Mouse (Mus musculus) lung, adult 2 months (tissue): ENCODE measurements around the gene Hao1. TPM values are rescaled to one million over a fixed set of nuclear protein-coding genes. Genes with fewer than 3 reads are reported as not detected.

Source experiments
- DNase-seq: peaks from one replicate; pipeline ENCODE4 v3.0.0; 2022
- H3K4me1 ChIP-seq: fragments of 200-500 bp; 2 replicates; pipeline ENCODE4 v1.6.1; 2011; ENCODE audit warnings: low read length; ENCODE audit not compliant: control insufficient read depth, insufficient read depth
- H3K4me3 ChIP-seq: fragments of 200-500 bp; replicated peaks from 2 replicates; pipeline ENCODE3; 2011; ENCODE audit warnings: low read depth, mild to moderate bottlenecking, control low read depth, low read length; ENCODE audit errors: extremely low read depth
- CTCF ChIP-seq: fragments of 200-500 bp; IDR thresholded peaks from 2 replicates; pipeline ENCODE4 v1.5.1; 2011; ENCODE audit warnings: mild to moderate bottlenecking, low read length, control low read depth; ENCODE audit not compliant: insufficient read depth
- POLR2A ChIP-seq: fragments of 200-500 bp; IDR thresholded peaks from 2 replicates; pipeline ENCODE4 v1.6.1; 2011; ENCODE audit warnings: low read depth, mild to moderate bottlenecking, control low read depth, low read length, borderline replicate concordance; ENCODE audit errors: extremely low read depth
- WGBS: fragments of 180-500 bp; shearing (Covaris S2); methylation state at CpG from one replicate; pipeline ENCODE4 v1.1.7; 2018; 5-methylcytosine and 5-hydroxymethylcytosine counted together
- polyA plus RNA-seq: library from polyadenylated mRNA; depleted of rRNA; stranded (reverse); fragments of >200 nt; gene quantifications from 2 replicates; pipeline ENCODE4 v1.2.3, GENCODE M21; 2012

The Hao1 gene
- polyA plus RNA-seq, 1 experiment = not detected

DNA sequence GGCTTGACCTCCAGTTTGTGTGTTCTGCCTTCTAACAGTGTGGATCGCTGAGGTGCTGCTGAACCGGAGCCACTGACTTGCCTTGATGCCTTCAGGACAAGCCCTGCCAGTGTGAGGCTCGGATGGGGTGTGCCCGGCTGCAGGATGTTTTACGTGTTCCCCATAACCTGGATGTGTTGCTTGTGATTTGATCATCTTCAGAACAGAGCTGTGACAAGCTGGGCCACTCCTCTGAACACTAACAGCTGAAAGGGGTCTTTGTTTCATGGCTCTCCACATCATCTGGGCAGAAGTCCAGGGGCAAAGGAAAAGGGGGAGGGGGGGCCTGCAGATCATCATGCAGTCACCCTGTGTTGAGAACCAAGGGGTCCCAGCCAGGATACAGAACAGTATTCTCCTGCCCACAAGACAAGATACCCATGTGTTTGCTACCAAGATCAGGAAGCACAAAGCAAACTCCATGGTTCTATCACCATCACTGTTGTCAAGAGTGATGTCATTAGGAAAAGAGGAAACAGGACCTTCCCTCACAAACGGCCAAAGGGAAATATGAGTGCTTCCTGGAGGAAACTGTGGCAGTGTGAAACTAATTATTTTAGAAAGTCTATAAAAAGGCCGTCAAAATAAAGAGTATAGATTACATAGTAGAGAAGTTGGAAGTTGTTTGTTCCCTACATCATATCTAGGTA, 25.9 kb downstream of the Hao1 start:
- DNase-seq = no peak
- no peak overlapping the region for H3K4me3 ChIP-seq
- 19% methylated on average over 7 of the region's 7 CpGs for WGBS

DNA sequence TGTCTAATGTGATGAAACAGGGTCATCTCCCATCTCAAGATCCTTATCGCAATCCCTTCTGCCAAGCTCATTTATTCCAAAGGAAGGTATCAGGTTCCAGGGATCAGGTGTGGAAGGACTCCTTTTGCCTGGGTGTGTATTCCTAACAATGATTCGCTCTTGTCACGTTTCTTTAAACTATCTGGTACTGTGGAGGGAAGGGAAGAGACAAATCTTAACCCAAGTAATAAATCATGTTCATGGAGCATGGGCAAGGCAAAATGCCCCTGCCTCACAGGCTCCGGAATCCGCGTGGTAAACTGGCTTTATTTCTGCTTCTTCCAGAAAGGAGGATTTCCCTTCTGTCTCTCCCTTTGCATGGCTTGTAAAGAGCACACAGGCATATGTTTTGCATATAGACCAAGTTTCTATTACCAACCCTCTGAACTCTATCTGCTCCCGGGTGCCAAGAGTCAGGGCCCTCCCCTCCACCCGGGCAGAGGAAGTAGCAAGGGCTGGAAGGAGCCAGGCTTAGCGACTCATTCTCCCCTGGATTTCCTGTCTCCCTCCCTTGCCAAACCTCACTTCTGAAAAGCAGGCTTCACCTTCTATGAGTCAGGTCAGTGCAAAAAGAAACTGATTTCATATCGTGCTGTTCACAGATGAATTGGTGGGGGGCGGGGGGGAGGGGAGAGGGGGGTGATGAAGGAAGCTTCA, 26.6 kb downstream of the Hao1 start:
- no peak overlapping the region for H3K4me3 ChIP-seq
- DNase-seq = no peak

More for the DNA sequence above, 25.9 kb downstream of the Hao1 start:
- H3K4me1 ChIP-seq = no peaks in the 10 kb centered on the region
- TF ChIP-seq CTCF (no peak), POLR2A (no peak)

DNA sequence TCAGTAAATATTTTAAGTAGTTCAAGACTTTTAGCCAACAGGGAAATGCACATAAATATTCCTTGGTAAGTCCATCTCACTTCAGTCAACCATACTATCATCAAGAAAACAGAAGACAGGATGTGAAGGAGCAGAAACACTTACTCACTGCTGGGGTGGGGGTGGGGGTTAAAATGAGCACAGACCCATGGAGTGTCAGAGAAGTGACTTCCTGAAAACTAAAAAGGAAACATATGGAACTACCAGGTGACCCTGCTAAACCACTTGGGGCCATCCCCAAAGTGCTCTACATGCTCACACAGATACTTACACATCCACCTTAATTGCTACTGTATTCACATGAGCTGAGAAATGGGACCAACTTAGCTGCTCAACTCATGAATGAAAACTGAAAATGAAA, 36.1 kb downstream of the Hao1 start:
- DNase-seq = no peak
- H3K4me1 ChIP-seq = no peaks in the 10 kb centered on the region
- H3K4me3 ChIP-seq = no peak overlapping the region
- TF ChIP-seq CTCF = no peak
- TF ChIP-seq POLR2A = no peak

More for the DNA sequence above, 26.6 kb downstream of the Hao1 start:
- WGBS = 31% methylated on average over 11 of the region's 11 CpGs
- TF ChIP-seq CTCF = no peak
- TF ChIP-seq POLR2A = no peak
- no peaks in the 10 kb centered on the region for H3K4me1 ChIP-seq

DNA sequence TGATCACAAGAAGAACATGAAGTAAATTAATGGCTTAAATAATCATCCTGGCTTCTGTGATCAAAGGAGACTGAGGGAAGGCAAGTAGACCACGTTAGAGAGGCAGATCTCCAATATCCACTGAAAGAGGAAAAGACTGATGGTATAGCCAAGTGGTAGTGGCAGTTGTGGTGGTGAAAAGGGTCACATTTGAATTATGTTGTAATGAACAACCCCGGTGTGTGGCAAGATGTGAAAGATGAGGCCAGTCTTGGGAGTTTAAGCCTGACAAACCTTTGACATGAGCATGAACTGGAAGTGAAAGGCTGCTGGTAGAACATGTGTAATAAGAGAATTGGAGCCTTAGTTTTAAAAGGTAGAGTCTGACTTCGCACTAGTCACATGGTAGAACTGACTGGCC, 54.4 kb downstream of the Hao1 start:
- TF ChIP-seq POLR2A (no peak), CTCF (no peak)
- Histone ChIP-seq H3K4me1 (no peaks in the 10 kb centered on the region), H3K4me3 (no peak overlapping the region)
- no peak for DNase-seq
- WGBS = 87% methylated on average over 3 of the region's 3 CpGs

DNA sequence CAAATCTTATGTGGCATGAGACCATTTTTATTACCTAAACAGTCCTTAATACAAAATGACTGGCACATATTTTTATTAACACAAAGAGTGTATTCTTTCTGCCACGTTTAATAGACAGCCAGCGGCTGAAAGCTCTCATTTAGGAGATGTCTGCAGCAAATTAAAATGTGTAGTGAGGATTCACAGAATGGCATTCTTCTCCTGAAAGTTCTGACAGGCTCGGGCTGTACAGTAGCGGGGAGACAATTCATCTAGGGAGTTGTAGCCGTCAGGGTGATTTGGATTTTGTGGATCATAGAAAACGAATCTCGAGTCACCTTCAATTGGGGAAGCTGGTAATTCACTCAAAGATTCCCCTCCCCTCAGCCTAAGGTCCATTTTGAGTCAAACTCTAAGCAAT, 55.7 kb downstream of the Hao1 start:
- Histone ChIP-seq H3K4me1 (no peaks in the 10 kb centered on the region), H3K4me3 (no peak overlapping the region)
- WGBS = 71% methylated on average over 7 of the region's 7 CpGs
- TF ChIP-seq CTCF (no peak), POLR2A (no peak)
- DNase-seq = no peak

DNA sequence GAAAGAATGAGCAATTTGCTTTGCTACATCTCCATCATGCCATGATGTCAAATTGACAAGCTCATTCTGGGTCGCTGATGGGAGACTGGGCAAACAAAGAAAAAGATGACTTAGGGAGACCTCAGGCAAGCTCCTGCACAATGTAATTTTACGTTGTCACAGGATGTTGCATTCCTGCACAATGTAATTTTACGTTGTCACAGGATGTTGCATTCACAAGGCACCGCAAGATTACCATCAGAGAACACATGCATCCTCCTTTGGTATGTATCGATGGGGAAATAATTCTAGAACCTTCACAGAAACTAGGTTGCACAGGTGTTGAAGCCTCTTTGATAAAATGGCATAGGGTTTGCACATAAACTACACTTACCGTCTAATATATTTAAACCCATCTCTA, 65.5 kb downstream of the Hao1 start:
- TF ChIP-seq POLR2A (no peak), CTCF (no peak)
- no peak overlapping the region for H3K4me3 ChIP-seq
- DNase-seq = no peak
- WGBS = 83% methylated on average over 6 of the region's 6 CpGs
- no peaks in the 10 kb centered on the region for H3K4me1 ChIP-seq

DNA sequence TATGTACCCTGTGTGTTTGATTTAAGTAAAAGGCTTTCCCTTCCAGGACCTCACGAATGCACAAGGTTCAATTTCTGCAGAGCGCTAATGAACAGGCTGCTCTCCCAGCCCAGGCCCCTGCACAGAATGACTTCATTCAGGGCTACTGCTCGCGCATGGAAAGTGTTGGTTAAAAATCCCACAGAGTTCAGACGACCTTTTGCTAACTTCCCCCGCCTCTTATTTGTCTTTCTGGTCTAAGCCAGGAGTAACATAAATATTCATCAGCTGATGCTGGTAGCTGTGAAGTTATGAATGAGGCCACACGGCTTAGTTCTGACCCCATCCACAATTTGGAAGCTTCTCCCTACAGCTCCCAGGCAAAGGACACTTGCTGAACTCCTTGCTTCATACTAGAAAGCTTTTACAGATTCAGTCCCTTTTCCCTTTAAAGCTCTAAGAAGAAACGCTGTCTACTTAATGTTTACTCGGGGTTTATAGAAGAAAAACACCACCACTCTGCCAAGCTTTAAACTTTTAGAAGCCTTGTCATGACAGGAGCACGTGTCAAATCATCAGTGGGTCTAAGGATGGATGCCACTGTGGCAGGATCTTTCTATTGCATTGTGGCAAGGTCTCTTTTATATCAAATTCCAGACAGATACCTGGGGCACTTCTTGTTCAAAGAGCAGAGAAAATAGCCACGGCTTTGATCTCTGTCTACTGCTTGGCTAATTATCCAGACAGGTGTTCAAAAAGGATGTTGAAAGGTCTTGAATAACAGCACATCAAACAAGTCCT, 67.9 kb downstream of the Hao1 start:
- DNase-seq = no peak
- no peaks in the 10 kb centered on the region for H3K4me1 ChIP-seq
- TF ChIP-seq POLR2A (no peak), CTCF (no peak)
- WGBS = 43% methylated on average over 11 of the region's 11 CpGs
- H3K4me3 ChIP-seq = no peak overlapping the region

DNA sequence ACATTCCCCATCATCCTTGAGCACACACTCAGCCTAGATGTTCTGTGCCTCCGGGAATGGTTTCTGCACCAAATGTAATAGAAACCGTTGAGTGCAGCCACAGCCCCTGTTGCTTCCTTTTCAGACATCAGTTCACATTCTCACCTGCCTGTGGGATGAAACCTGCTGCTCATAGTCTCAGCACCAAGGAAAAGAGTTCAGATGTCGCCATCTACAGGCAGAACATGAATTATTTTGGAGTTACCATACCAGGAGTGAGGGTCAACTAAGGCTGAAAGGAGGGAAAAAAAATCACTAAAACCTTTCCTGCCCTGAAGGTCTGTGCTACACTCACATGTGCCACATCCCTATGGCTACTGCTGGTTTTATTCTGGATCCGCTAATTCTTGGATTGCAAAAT, 71.5 kb downstream of the Hao1 start:
- no peak for TF ChIP-seq CTCF
- TF ChIP-seq POLR2A = no peak
- H3K4me3 ChIP-seq = no peak overlapping the region
- no peak for DNase-seq
- H3K4me1 ChIP-seq = no peaks in the 10 kb centered on the region
- WGBS = 38% methylated on average over 4 of the region's 4 CpGs

DNA sequence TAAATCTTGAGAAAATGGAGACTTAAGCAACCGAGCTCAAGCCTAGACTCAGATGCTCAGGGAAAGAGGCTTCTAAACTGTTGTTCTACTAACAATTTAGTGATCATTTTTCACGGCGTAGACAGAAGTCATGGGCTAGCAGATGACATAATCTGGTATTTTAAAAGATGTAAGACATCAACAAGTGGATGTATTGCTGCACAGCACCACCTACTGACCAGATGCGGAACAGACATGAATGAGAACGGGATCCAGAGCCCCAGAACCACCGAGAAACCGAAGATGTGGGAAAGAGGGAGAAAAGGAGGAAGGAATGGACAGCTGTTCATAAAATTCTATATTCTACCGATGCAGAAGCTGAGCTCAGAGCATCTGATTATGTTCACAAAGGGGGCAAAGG, 72.4 kb downstream of the Hao1 start:
- Histone ChIP-seq H3K4me1 (no peaks in the 10 kb centered on the region), H3K4me3 (no peak overlapping the region)
- DNase-seq = peak; percentile 49
- TF ChIP-seq POLR2A (no peak), CTCF (peak; percentile 66)
- WGBS = 5% methylated on average over 8 of the region's 8 CpGs
